Mouse (Mus musculus) kidney, embryonic 16.5 days (tissue): ENCODE data around the gene Smim1. TPM values are rescaled to one million over a fixed set of nuclear protein-coding genes. Genes with fewer than 3 reads are reported as not detected.

Experiments used
- ATAC-seq: fragments of 200-750 bp; cut with Nextera tagmentation; 2 replicates; pipeline ENCODE4 v1.8.0; 2017; ENCODE audit warnings: moderate TSS enrichment; ENCODE audit not compliant: low FRiP score, low TSS enrichment
- H3K27ac ChIP-seq: fragments of 300-500 bp; sonication (generic); 2 replicates; pipeline ENCODE4 v1.5.1; 2014; ENCODE audit warnings: low read length
- H3K27me3 ChIP-seq: fragments of 300-500 bp; sonication (generic); 2 replicates; pipeline ENCODE4 v1.6.1; 2014; ENCODE audit warnings: low read length, control low read depth, mixed read lengths; ENCODE audit not compliant: insufficient read depth
- H3K36me3 ChIP-seq: fragments of 300-500 bp; sonication (generic); 2 replicates; pipeline ENCODE4 v1.6.1; 2014; ENCODE audit warnings: low read length, control low read depth, mixed read lengths; ENCODE audit not compliant: insufficient read depth
- H3K4me1 ChIP-seq: fragments of 300-500 bp; sonication (generic); 2 replicates; pipeline ENCODE4 v1.6.1; 2014; ENCODE audit warnings: low read length, control low read depth, mixed read lengths; ENCODE audit not compliant: insufficient read depth
- H3K4me2 ChIP-seq: fragments of 300-500 bp; sonication (generic); replicated peaks from 2 replicates; pipeline ENCODE4 v1.6.1; 2014; ENCODE audit warnings: low read depth, low read length
- H3K4me3 ChIP-seq: fragments of 300-500 bp; sonication (generic); 2 replicates; pipeline ENCODE4 v1.5.1; 2014; ENCODE audit warnings: mild to moderate bottlenecking, low read length
- H3K9ac ChIP-seq: fragments of 300-500 bp; sonication (generic); replicated peaks from 2 replicates; pipeline ENCODE4 v1.6.1; 2014; ENCODE audit warnings: low read length
- H3K9me3 ChIP-seq: fragments of 300-500 bp; sonication (generic); 2 replicates; pipeline ENCODE4 v1.6.1; 2016; ENCODE audit warnings: low read length, control low read depth
- WGBS: fragments of 180-500 bp; shearing (Covaris S2); extraction: QIAGEN DNeasy Blood & Tissue Kit; methylation state at CpG from one replicate; pipeline ENCODE4 v1.1.7; 2014; 5-methylcytosine and 5-hydroxymethylcytosine counted together
- polyA plus RNA-seq: library from polyadenylated mRNA; unstranded; fragments of >200 nt; fragmentation: Nextera tagmentation; extraction: Ambion mirVana; gene quantifications from 2 replicates; pipeline ENCODE4 v1.2.1, GENCODE M21; 2015

Smim1 gene
- 62.4 and 66.1 TPM in 2 replicates for polyA plus RNA-seq

DNA sequence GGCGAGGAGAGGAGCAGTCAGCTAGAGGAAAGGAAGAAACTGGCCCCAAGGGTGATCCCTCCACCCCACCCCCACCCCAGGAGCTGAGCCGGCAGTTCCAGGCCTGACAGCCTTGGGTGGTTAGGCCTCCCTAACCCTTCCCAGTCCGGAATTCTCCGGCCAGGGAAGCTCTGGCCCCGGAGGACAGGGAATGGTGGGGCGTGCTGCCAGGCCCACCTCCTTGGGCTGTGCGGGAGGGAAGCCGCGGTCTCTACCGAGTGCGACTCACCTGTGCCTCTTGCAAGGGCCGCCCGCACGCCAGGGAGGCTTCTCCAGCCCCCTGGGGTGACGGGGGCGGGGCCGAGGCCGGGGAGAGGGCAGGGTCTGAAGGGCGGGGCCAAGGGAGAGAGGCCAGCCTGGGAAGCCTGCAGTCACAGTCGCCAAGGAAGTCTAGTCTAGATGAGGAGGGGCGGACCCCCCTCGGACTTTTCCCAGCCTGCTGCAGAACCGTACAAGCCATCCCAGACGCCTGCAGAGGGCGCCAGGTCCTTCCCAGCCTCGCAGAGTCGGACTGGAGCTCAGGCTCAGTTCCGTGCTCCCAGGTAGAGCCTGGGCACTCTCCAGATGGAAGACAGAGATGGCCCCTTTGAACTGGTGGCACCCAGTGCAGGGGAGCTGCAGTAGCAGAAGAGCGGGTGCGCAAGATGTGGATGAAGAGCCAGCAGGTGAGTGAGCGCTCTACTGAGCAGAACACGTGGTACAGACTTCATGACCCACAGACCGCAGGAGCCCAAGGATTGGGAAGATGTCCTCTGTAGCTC, at the start of gene Smim1:
TSS of gene Smim1 (minus strand) at position 590 of the 800 bp plus-strand sequence.
- ATAC-seq, result peak; percentile 81
- Histone ChIP-seq H3K9me3 (no peaks in the 10 kb centered on the region), H3K27ac (peak within 1 kb of the TSS; percentile 80), H3K4me2 (peak within 1 kb of the TSS; percentile 70), H3K27me3 (no peaks in the 10 kb centered on the region), H3K9ac (peak within 1 kb of the TSS; percentile 73), H3K36me3 (peaks cover 10% of the 10 kb centered on the region), H3K4me1 (peaks cover 49% of the 10 kb centered on the region), H3K4me3 (peak within 1 kb of the TSS; percentile 63)
- WGBS, result 1% methylated on average over 32 of the region's 33 CpGs

DNA sequence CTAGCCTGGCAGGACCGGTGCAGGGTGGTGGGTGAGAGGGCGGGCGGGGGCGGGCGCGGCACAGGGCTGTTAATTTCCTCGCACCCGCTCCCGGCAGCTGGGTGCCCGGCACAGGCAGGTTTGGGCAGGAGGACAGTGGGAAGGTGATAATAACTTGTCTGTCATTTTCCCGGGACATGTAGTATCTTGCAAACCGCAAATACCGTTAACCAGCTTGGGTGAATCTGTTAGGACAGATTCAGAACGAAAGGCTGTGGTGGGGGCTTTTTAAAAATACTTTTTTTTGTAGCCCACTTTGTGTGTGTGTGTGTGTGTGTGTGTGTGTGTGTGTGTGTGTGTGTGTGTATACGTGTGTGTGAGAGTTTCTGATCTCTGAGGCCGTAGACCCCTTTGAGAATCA, 45.9 kb upstream of the Smim1 start:
- no peak for ATAC-seq
- Histone ChIP-seq H3K9ac (no peak overlapping the region), H3K9me3 (no peaks in the 10 kb centered on the region), H3K4me3 (no peak overlapping the region), H3K27me3 (peaks cover 24% of the 10 kb centered on the region), H3K36me3 (no peaks in the 10 kb centered on the region), H3K4me2 (no peak overlapping the region), H3K4me1 (no peaks in the 10 kb centered on the region), H3K27ac (no peak overlapping the region)
- 21% methylated on average over 11 of the region's 16 CpGs for WGBS

DNA sequence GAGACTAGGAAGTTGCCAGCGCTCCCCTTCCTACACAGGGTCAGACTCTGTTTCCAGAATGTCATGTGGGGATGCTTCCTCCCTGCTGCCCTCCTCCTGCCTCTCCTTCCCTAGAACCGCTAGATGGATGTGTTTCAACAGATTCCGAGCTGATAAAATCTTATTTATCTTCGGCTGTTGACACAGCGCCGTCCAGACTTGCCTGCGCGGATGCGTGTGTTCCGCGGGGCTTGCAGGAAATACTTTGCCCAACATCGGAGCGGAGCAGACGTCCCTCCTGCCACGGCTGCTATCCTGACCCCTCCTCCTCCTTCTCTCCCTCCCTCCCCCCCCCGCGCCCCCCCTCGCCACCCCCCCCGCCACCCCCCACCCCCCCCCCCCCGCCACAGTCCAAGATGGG, 45.5 kb upstream of the Smim1 start:
- no peaks in the 10 kb centered on the region for H3K36me3 ChIP-seq
- H3K4me2 ChIP-seq, result no peak overlapping the region
- no peaks in the 10 kb centered on the region for H3K4me1 ChIP-seq
- H3K9ac ChIP-seq, result no peak overlapping the region
- H3K27me3 ChIP-seq, result peaks cover 24% of the 10 kb centered on the region
- H3K4me3 ChIP-seq, result no peak overlapping the region
- no peak for ATAC-seq
- WGBS, result under 1% methylated on average over 16 of the region's 20 CpGs
- no peak overlapping the region for H3K27ac ChIP-seq
- no peaks in the 10 kb centered on the region for H3K9me3 ChIP-seq

DNA sequence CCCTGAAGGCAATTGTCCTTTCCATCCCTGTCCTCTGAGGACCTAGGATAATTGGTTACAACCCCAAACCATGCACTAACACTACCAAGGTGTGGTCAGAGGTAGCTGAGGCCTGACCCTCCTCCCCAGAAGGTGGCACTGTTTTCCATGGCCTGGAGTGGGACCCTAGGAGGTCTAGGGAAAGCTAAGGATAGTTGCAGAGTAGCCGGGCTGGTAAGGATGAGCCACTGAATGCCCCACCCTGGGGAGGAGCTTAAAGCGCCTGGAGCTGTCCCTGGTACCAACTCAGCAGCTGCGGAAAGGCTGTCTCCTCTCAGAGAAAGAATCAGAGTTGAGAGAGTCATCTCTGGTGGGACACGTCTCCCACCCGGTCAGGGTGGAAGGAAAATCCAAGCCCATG, 44.9 kb upstream of the Smim1 start:
- H3K27ac ChIP-seq, result no peak overlapping the region
- no peak overlapping the region for H3K9ac ChIP-seq
- no peaks in the 10 kb centered on the region for H3K36me3 ChIP-seq
- no peaks in the 10 kb centered on the region for H3K4me1 ChIP-seq
- WGBS, result 0% methylated on average over 5 of the region's 5 CpGs
- peak; percentile 68 for ATAC-seq
- H3K4me3 ChIP-seq, result no peak overlapping the region
- H3K9me3 ChIP-seq, result no peaks in the 10 kb centered on the region
- peaks cover 24% of the 10 kb centered on the region for H3K27me3 ChIP-seq
- H3K4me2 ChIP-seq, result no peak overlapping the region

DNA sequence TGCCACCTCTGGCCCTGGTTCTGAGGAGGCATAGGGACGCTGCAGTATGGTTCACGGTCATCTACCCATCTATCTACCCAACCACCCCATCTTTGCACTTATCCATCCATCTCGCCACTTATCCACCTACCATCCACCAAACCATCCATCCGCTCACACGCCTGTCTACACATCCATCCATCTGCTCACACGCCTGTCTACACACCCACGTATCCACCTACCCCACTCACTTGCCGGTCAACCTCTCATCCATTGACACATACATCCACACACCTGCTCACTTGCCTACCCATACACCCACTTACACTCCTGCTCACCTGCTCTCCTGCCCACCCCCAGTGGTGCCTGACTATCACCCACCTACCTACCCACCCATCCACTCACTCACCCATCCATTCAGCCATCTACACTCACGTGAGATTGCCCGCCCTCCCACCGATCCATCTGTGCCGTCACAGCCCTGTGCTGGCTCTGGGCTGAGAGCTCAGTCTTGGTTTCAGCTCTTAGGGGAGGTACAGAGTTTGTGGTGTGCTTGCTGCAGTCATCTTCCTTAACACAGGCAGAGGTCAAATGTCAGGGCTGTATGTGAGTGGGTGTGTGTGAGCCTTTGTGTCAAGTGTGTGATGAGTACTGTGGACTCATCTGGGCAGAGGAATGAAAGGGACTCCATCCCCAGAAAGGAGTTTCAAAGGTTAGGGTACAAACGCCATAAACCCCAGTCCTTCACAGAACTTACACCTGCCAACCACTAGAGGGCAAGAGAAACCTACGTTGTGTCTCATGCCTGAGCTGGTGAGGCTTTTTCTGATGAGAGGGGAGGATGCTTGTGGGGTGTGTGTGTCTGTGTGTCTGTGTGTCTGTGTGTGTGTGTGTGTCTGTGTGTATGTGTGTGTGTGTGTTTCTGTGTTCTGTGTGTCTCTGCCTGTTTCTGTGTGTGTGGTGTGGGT, 39.1 kb upstream of the Smim1 start:
- H3K27me3 ChIP-seq, result no peaks in the 10 kb centered on the region
- no peak overlapping the region for H3K4me2 ChIP-seq
- H3K9ac ChIP-seq, result no peak overlapping the region
- no peaks in the 10 kb centered on the region for H3K4me1 ChIP-seq
- no peaks in the 10 kb centered on the region for H3K36me3 ChIP-seq
- 63% methylated on average over 14 of the region's 14 CpGs for WGBS
- no peak overlapping the region for H3K27ac ChIP-seq
- H3K9me3 ChIP-seq, result no peaks in the 10 kb centered on the region
- no peak overlapping the region for H3K4me3 ChIP-seq
- peak; percentile 40; the same call in 1 of the 2 replicates for ATAC-seq

DNA sequence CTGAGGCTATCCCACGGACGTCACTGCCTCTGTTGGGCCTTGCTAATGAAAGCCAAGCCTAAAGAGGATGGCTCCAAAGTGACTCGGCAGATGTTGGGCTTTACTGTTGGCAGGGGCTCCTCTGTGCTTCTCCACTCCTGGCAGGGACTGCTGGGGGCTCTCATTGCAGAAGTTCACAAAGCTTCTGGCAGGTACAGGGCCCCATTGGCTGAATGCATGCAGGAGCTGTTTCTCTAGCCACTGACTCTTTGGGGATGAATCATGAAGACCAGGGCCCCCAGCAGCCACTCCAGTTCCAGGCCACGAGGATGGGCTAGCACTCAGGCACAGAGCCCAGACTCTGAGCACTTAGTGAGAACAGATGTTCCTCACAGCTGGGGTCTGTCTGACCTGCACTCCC, 31.7 kb upstream of the Smim1 start:
- Histone ChIP-seq H3K4me2 (no peak overlapping the region), H3K9me3 (no peaks in the 10 kb centered on the region), H3K36me3 (no peaks in the 10 kb centered on the region), H3K27ac (no peak overlapping the region), H3K9ac (no peak overlapping the region), H3K27me3 (no peaks in the 10 kb centered on the region), H3K4me1 (no peaks in the 10 kb centered on the region), H3K4me3 (no peak overlapping the region)
- WGBS, result 62% methylated on average over 4 of the region's 4 CpGs
- no peak for ATAC-seq

DNA sequence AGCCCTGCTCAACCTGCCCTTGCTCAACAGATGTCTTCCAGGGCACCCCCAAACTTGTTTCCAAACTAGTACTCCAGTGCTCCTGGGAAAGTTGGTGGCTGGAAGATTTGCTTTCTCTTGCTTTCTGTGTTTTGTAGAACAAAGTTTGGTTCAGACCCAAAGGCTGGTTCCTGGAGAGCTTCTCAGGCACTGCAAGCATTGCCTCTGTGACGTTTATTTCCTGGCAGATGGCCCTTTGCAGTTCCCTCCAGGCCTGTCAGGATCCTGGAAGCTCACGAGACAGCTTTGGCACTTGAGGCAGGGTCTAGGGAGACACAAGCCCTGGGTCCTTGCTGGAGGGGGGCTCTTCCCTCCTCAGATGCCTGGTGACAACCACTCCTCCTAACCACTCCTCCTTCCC, 30.6 kb upstream of the Smim1 start:
- no peaks in the 10 kb centered on the region for H3K4me1 ChIP-seq
- no peaks in the 10 kb centered on the region for H3K36me3 ChIP-seq
- no peak overlapping the region for H3K4me2 ChIP-seq
- H3K27ac ChIP-seq, result no peak overlapping the region
- no peaks in the 10 kb centered on the region for H3K27me3 ChIP-seq
- no peaks in the 10 kb centered on the region for H3K9me3 ChIP-seq
- no peak for ATAC-seq
- H3K4me3 ChIP-seq, result no peak overlapping the region
- 29% methylated on average over 2 of the region's 2 CpGs for WGBS
- H3K9ac ChIP-seq, result no peak overlapping the region

DNA sequence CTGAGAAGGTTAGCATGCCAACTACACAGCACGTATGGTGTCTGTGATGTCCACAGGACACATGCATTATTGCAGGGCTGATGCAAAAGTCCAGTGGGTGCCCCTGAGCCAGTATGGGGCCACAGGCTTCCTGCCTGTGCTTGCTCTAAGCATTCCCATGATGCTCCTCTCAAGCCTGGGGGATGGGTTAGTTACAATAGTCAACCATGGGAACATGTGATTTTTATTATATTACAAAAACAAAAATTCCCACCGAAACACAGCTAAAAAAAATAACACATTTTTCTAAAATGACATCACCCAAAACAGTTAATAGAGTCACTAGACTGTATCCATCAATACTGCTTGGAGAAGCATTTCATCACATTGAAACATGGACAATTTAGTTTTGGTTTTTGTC, 30.0 kb upstream of the Smim1 start:
- Histone ChIP-seq H3K4me2 (no peak overlapping the region), H3K4me1 (no peaks in the 10 kb centered on the region), H3K27me3 (no peaks in the 10 kb centered on the region), H3K36me3 (no peaks in the 10 kb centered on the region), H3K9ac (no peak overlapping the region), H3K9me3 (no peaks in the 10 kb centered on the region), H3K4me3 (no peak overlapping the region), H3K27ac (no peak overlapping the region)
- no peak for ATAC-seq
- 66% methylated on average over 2 of the region's 2 CpGs for WGBS

DNA sequence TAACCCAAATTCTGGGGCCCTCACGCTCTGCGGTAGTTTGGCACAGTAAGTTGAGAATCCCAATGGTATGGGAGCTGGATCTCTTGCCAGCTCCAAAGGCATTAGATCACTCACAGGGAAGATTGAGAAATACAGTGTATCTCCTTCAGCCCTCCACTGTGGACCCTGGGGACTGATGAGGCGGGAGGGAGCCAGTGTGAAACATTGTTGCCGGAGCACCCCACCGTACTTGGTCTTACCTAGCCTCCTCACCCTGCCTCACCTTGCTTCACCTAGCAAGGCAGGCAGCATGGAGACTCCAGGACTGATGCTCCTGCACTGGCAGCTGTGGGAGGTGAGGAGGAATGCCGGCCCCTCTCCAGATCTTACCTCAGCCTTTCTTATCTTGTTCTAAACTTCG, 29.5 kb upstream of the Smim1 start:
- 90% methylated on average over 7 of the region's 7 CpGs for WGBS
- H3K4me3 ChIP-seq, result no peak overlapping the region
- no peak overlapping the region for H3K9ac ChIP-seq
- H3K4me1 ChIP-seq, result no peaks in the 10 kb centered on the region
- no peak overlapping the region for H3K27ac ChIP-seq
- no peaks in the 10 kb centered on the region for H3K36me3 ChIP-seq
- no peaks in the 10 kb centered on the region for H3K9me3 ChIP-seq
- no peaks in the 10 kb centered on the region for H3K27me3 ChIP-seq
- no peak overlapping the region for H3K4me2 ChIP-seq
- no peak for ATAC-seq

DNA sequence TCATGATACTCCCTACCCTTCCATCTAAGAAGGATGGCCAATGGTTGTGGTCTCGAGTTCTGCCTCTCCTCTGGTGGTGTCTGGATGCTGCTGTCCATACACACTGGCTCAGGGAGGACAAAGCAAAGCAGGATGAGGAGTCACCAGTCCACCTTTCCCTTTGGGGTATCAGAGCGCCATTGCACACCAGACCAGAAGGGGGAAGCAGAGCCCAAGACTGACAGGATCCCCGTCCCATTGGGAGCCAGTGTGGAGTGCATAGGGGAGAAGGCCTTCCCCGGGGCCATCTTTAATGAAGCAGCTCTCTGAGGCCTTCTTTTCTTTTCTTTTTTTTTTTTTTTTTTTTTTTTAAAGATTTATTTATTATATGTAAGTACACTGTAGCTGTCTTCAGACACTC, 27.0 kb upstream of the Smim1 start:
- no peaks in the 10 kb centered on the region for H3K27me3 ChIP-seq
- no peak overlapping the region for H3K4me2 ChIP-seq
- no peaks in the 10 kb centered on the region for H3K36me3 ChIP-seq
- no peaks in the 10 kb centered on the region for H3K4me1 ChIP-seq
- WGBS, result 64% methylated on average over 4 of the region's 4 CpGs
- no peak overlapping the region for H3K27ac ChIP-seq
- no peaks in the 10 kb centered on the region for H3K9me3 ChIP-seq
- no peak for ATAC-seq
- H3K9ac ChIP-seq, result no peak overlapping the region
- H3K4me3 ChIP-seq, result no peak overlapping the region
